Mouse (Mus musculus): ENCODE data around the gene Ube2f. TPM values are rescaled to one million over a fixed set of nuclear protein-coding genes. Genes with fewer than 3 reads are reported as not detected.

The Ube2f gene
- total RNA-seq, 2 experiments from 2014 or later, result 57.2 to 57.4 TPM

Other genes with a start within 250 kb of the Ube2f start
- not detected for gene Rbm44, start 105.2 kb upstream of the Ube2f start, total RNA-seq (2021)
- gene Ramp1, start 70.5 kb upstream of the Ube2f start, total RNA-seq (2021), result 10 to 100 TPM; 51.3 to 53.0 TPM
- 10 to 100 TPM; 12.7 to 13.4 TPM for gene Scly, start 48.0 kb downstream of the Ube2f start, total RNA-seq (2021)
- under 1 TPM; 0.05 to 0.10 TPM for gene Espnl, start 71.8 kb downstream of the Ube2f start, total RNA-seq (2021)
- under 1 TPM; 0.09 to 0.12 TPM for gene Klhl30, start 100.7 kb downstream of the Ube2f start, total RNA-seq (2021)
- under 1 TPM in 1 of 2 experiments, not detected in 1; 0.12 TPM for gene Erfe, start 116.1 kb downstream of the Ube2f start, total RNA-seq (2021)
- gene Ilkap, start 148.5 kb downstream of the Ube2f start, total RNA-seq (2021), result 10 to 100 TPM; 63.6 to 63.7 TPM
- 10 to 100 TPM; 20.6 to 21.9 TPM for gene Hes6, start 163.7 kb downstream of the Ube2f start, total RNA-seq (2021)
- gene Per2, start 209.0 kb downstream of the Ube2f start, total RNA-seq (2021), result 10 to 100 TPM; 24.2 to 28.6 TPM
- gene Traf3ip1, start 244.3 kb downstream of the Ube2f start, total RNA-seq (2021), result 10 to 100 TPM; 11.6 to 12.6 TPM

Measured in layer of hippocampus, postnatal 14 days (tissue).